Mouse (Mus musculus) heart, adult 2 months (tissue): Measurements from ENCODE around the gene Pla2g1b.

Source experiments
- CTCF ChIP-seq: fragments of 200-600 bp; IDR thresholded peaks from 2 replicates; pipeline ENCODE4 v1.8.1; 2022; ENCODE audit warnings: antibody characterized with exemption, mild to moderate bottlenecking, moderate library complexity
- EP300 ChIP-seq: fragments of 200-500 bp; IDR thresholded peaks from 2 replicates; pipeline ENCODE4 v1.6.1; 2011; ENCODE audit warnings: low read depth, low read length, control low read depth; ENCODE audit not compliant: insufficient read depth
- POLR2A ChIP-seq: fragments of 200-500 bp; IDR thresholded peaks from 2 replicates; pipeline ENCODE4 v1.6.1; 2011; ENCODE audit warnings: mild to moderate bottlenecking, low read depth, low read length, control low read depth; ENCODE audit not compliant: insufficient read depth

DNA sequence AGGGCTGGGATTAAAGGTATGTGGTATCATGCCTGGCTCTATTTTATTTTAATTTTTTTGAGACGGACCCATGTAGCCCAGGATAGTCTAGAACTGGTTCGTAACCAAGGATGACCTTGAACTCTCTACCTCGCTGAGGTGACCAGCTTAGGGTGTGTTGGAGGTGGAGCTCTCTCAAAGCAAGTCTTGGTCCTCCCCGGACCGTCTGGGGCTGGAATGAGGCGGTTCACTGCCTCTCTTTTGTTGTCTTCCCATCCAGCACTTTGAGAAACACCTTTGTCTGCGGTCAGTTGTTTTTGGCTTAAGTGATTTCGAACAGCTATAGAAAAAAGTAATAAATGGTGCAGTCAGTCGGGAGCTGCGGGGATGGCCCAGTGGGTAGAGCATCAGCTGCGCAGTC lies 21.9 kb upstream of the Pla2g1b start:
- TF ChIP-seq CTCF (no peak), EP300 (no peak), POLR2A (no peak)
